Mouse (Mus musculus) heart, embryonic 15.5 days (tissue): Measurements from ENCODE around the gene 4921517D22Rik. TPM values are rescaled to one million over a fixed set of nuclear protein-coding genes. Genes with fewer than 3 reads are reported as not detected.
A peak's percentile ranks its signal among the peaks of the same experiment; 100 is the strongest.
"Not testable (repeated sequence)": the region's sequence is repeated elsewhere in the genome, so short reads cannot be mapped to it uniquely, and the experiment has no call there.

ENCODE experiments used
- ATAC-seq: fragments of 200-750 bp; cut with Nextera tagmentation; replicated peaks from 2 replicates; pipeline ENCODE4 v1.8.0; 2017; ENCODE audit warnings: low read depth, moderate TSS enrichment; ENCODE audit not compliant: insufficient number of reproducible peaks, insufficient read depth, low FRiP score
- H3K27ac ChIP-seq: fragments of 300-500 bp; sonication (generic); 2 replicates; pipeline ENCODE4 v1.5.1; 2015; ENCODE audit warnings: mild to moderate bottlenecking, inconsistent platforms
- H3K27me3 ChIP-seq: fragments of 300-500 bp; sonication (generic); 2 replicates; pipeline ENCODE4 v1.6.1; 2015; ENCODE audit warnings: inconsistent platforms
- H3K36me3 ChIP-seq: fragments of 300-500 bp; sonication (generic); 2 replicates; pipeline ENCODE4 v1.6.1; 2015; ENCODE audit warnings: mild to moderate bottlenecking, inconsistent platforms
- H3K4me1 ChIP-seq: fragments of 300-500 bp; sonication (generic); replicated peaks from 2 replicates; pipeline ENCODE4 v1.6.1; 2015; ENCODE audit warnings: inconsistent platforms
- H3K4me2 ChIP-seq: fragments of 300-500 bp; sonication (generic); 2 replicates; pipeline ENCODE4 v1.6.1; 2015; ENCODE audit warnings: inconsistent platforms, mild to moderate bottlenecking, moderate library complexity
- H3K4me3 ChIP-seq: fragments of 300-500 bp; sonication (generic); 2 replicates; pipeline ENCODE4 v1.5.1; 2015; ENCODE audit warnings: mild to moderate bottlenecking, inconsistent platforms
- H3K9ac ChIP-seq: fragments of 300-500 bp; sonication (generic); 2 replicates; pipeline ENCODE4 v1.6.1; 2015; ENCODE audit warnings: mild to moderate bottlenecking, inconsistent platforms
- H3K9me3 ChIP-seq: fragments of 300-500 bp; sonication (generic); replicated peaks from 2 replicates; pipeline ENCODE4 v1.6.1; 2016; ENCODE audit warnings: inconsistent platforms
- WGBS: fragments of 180-500 bp; shearing (Covaris S2); methylation state at CpG from one replicate; pipeline ENCODE4 v1.1.7; 2015; ENCODE audit warnings: mixed read lengths; 5-methylcytosine and 5-hydroxymethylcytosine counted together
- polyA plus RNA-seq: library from polyadenylated mRNA; unstranded; fragments of >200 nt; fragmentation: Nextera tagmentation; extraction: Ambion mirVana; gene quantifications from 2 replicates; pipeline ENCODE4 v1.2.1, GENCODE M21; 2015

Gene 4921517D22Rik
- not detected in 2 replicates for polyA plus RNA-seq

DNA sequence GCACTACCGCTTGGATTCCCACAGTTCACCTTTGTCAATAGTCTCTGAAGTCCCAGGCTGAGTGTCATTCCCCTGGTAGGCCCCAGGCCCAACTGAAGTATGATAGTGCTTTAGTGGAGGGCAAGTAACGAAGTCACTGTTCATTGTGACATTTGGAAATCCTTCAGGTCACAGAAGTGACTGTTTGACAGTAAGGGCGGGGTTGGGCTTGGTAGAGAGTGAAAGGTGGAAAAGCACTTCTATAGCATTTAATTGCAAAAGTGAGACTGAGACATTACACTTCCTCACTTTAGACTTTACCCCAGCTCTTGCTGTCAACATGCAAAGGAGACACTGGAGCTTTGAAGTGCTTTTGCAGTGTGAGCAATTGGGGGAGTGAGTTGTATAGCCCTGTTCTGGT lies at the start of gene 4921517D22Rik:
TSS of gene 4921517D22Rik (minus strand) at position 101 of the 400 bp plus-strand sequence.
- WGBS, result 76% methylated on average over 3 of the region's 3 CpGs
- no peak for ATAC-seq
- H3K36me3 ChIP-seq, result no peaks in the 10 kb centered on the region
- H3K4me2 ChIP-seq, result no peak within 1 kb of the TSS
- H3K9me3 ChIP-seq, result no peaks in the 10 kb centered on the region
- H3K27ac ChIP-seq, result no peak within 1 kb of the TSS
- no peak within 1 kb of the TSS for H3K9ac ChIP-seq
- H3K4me1 ChIP-seq, result peaks cover 5% of the 10 kb centered on the region; the same call in 1 of the 2 replicates
- H3K4me3 ChIP-seq, result no peak within 1 kb of the TSS
- H3K27me3 ChIP-seq, result no peaks in the 10 kb centered on the region

DNA sequence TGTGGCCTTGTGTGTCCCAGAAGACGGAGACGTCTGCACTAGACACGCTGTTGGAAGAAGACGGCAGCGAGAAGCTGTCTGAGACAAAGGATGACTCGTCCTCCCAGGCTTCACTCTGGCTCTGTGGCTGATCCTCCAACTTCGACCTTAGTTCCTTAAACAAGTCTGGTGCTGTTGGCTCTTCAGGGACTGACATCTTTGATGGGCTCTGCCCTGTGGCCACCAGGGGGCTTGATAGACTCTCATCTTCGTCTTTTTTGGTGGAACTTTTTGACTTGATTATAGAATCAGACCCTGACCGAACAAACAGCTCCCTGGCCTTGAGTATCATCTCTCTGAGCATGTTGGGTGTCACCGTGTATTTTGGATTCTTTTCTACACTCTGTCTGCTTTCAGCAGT lies 47.8 kb upstream of the 4921517D22Rik start:
- no peak overlapping the region for H3K27ac ChIP-seq
- peaks cover 5% of the 10 kb centered on the region; the same call in 1 of the 2 replicates for H3K4me1 ChIP-seq
- no peaks in the 10 kb centered on the region for H3K36me3 ChIP-seq
- H3K4me2 ChIP-seq, result no peak overlapping the region
- ATAC-seq, result no peak
- H3K9me3 ChIP-seq, result no peaks in the 10 kb centered on the region
- H3K4me3 ChIP-seq, result no peak overlapping the region
- H3K9ac ChIP-seq, result no peak overlapping the region
- H3K27me3 ChIP-seq, result 0 out of 2 replicates have a peak, but pooled peaks cover 2% of the 10 kb centered on the region
- WGBS, result 56% methylated on average over 10 of the region's 10 CpGs

DNA sequence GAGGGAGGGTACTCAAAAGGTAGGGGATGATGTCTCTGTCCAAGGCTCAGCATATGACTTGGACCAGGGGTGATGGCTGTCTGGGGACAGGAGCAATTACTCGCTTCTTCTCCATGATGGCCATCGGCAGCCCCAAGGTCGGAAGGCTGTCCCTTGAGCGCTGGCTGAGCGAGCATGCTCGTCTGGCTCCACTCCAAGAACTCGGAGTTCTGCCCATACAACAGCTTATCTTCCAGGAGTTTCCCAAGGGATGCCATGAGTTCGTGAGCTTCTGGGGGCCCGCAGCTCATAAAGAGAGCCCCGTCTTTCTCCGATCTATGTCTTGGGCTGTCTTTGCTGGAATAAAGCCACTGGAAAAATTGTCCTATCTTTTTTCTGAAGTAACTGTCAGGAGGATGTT lies 47.2 kb upstream of the 4921517D22Rik start:
- 50% methylated on average over 11 of the region's 11 CpGs for WGBS
- H3K9me3 ChIP-seq, result no peaks in the 10 kb centered on the region

GRCm38 (mm10) chr13:59739397-59739796 lies 45.5 kb upstream of the 4921517D22Rik start:
- ATAC-seq, result no peak
- Histone ChIP-seq H3K9me3 (no peaks in the 10 kb centered on the region), H3K36me3 (no peaks in the 10 kb centered on the region), H3K27me3 (0 out of 2 replicates have a peak, but pooled peaks cover 2% of the 10 kb centered on the region), H3K9ac (no peak overlapping the region), H3K4me2 (no peak overlapping the region), H3K27ac (no peak overlapping the region), H3K4me3 (no peak overlapping the region), H3K4me1 (peaks cover 5% of the 10 kb centered on the region; the same call in 1 of the 2 replicates)
- 82% methylated on average over 4 of the region's 4 CpGs for WGBS

More for the DNA sequence above, 47.2 kb upstream of the 4921517D22Rik start:
- Histone ChIP-seq H3K9ac (no peak overlapping the region), H3K4me2 (no peak overlapping the region), H3K36me3 (no peaks in the 10 kb centered on the region), H3K27me3 (0 out of 2 replicates have a peak, but pooled peaks cover 2% of the 10 kb centered on the region), H3K4me1 (peaks cover 5% of the 10 kb centered on the region; the same call in 1 of the 2 replicates), H3K4me3 (no peak overlapping the region), H3K27ac (no peak overlapping the region)
- ATAC-seq, result no peak

- no peak overlapping the region for H3K4me2 ChIP-seq
- ATAC-seq, result no peak
- no peak overlapping the region for H3K9ac ChIP-seq
- H3K4me1 ChIP-seq, result peaks cover 5% of the 10 kb centered on the region; the same call in 1 of the 2 replicates
- no peaks in the 10 kb centered on the region for H3K27me3 ChIP-seq
- no peaks in the 10 kb centered on the region for H3K9me3 ChIP-seq
- H3K4me3 ChIP-seq, result no peak overlapping the region
- WGBS, result 83% methylated on average over 2 of the region's 2 CpGs
- H3K27ac ChIP-seq, result no peak overlapping the region
- no peaks in the 10 kb centered on the region for H3K36me3 ChIP-seq
Measured at GRCm38 (mm10) chr13:59738455-59738854, 44.5 kb upstream of the 4921517D22Rik start.

GRCm38 (mm10) chr13:59735190-59735589 lies 41.3 kb upstream of the 4921517D22Rik start:
- H3K27ac ChIP-seq, result no peak overlapping the region
- no peak overlapping the region for H3K9ac ChIP-seq
- ATAC-seq, result no peak
- no peaks in the 10 kb centered on the region for H3K36me3 ChIP-seq
- H3K4me1 ChIP-seq, result no peaks in the 10 kb centered on the region
- WGBS, result 22% methylated on average over 3 of the region's 3 CpGs
- H3K9me3 ChIP-seq, result no peaks in the 10 kb centered on the region
- no peak overlapping the region for H3K4me3 ChIP-seq
- H3K27me3 ChIP-seq, result peaks cover 3% of the 10 kb centered on the region; the same call in 1 of the 2 replicates
- no peak overlapping the region for H3K4me2 ChIP-seq

GRCm38 (mm10) chr13:59734347-59734746 lies 40.4 kb upstream of the 4921517D22Rik start:
- H3K9ac ChIP-seq, ATAC-seq, H3K27ac ChIP-seq, H3K4me1 ChIP-seq, H3K36me3 ChIP-seq, H3K4me3 ChIP-seq, H3K9me3 ChIP-seq, H3K4me2 ChIP-seq, H3K27me3 ChIP-seq: not testable (repeated sequence)
- 30% methylated on average over 6 of the region's 6 CpGs for WGBS

GRCm38 (mm10) chr13:59733936-59734335 lies 40.0 kb upstream of the 4921517D22Rik start:
- WGBS, result 77% methylated on average over 4 of the region's 4 CpGs
- Histone ChIP-seq H3K27ac (no peak overlapping the region), H3K4me2 (no peak overlapping the region), H3K4me1 (no peaks in the 10 kb centered on the region), H3K9ac (no peak overlapping the region), H3K4me3 (no peak overlapping the region), H3K27me3 (peaks cover 9% of the 10 kb centered on the region; the same call in 1 of the 2 replicates), H3K9me3 (no peaks in the 10 kb centered on the region), H3K36me3 (no peaks in the 10 kb centered on the region)
- no peak for ATAC-seq

- Histone ChIP-seq H3K27me3 (peaks cover 13% of the 10 kb centered on the region), H3K9me3 (no peaks in the 10 kb centered on the region), H3K9ac (no peak within 1 kb of the TSS), H3K4me3 (no peak within 1 kb of the TSS), H3K36me3 (no peaks in the 10 kb centered on the region), H3K27ac (no peak within 1 kb of the TSS), H3K4me1 (peaks cover 4% of the 10 kb centered on the region; the same call in 1 of the 2 replicates), H3K4me2 (no peak within 1 kb of the TSS)
- no peak for ATAC-seq
- WGBS, result 37% methylated on average over 7 of the region's 7 CpGs
Measured at GRCm38 (mm10) chr13:59731652-59732051, 37.7 kb upstream of the 4921517D22Rik start, which contains the start of gene Spata31d1d. Spata31d1d (minus strand) TSS chr13:59731752.

- H3K36me3 ChIP-seq, result no peaks in the 10 kb centered on the region
- H3K4me3 ChIP-seq, result no peak overlapping the region
- WGBS, result 20% methylated on average over 7 of the region's 7 CpGs
- ATAC-seq, result peak; percentile 81
- no peak overlapping the region for H3K4me2 ChIP-seq
- no peaks in the 10 kb centered on the region for H3K9me3 ChIP-seq
- peaks cover 9% of the 10 kb centered on the region; the same call in 1 of the 2 replicates for H3K4me1 ChIP-seq
- H3K27me3 ChIP-seq, result peaks cover 13% of the 10 kb centered on the region
- no peak overlapping the region for H3K9ac ChIP-seq
- no peak overlapping the region for H3K27ac ChIP-seq
Measured at GRCm38 (mm10) chr13:59728378-59729093, 34.6 kb upstream of the 4921517D22Rik start.

DNA sequence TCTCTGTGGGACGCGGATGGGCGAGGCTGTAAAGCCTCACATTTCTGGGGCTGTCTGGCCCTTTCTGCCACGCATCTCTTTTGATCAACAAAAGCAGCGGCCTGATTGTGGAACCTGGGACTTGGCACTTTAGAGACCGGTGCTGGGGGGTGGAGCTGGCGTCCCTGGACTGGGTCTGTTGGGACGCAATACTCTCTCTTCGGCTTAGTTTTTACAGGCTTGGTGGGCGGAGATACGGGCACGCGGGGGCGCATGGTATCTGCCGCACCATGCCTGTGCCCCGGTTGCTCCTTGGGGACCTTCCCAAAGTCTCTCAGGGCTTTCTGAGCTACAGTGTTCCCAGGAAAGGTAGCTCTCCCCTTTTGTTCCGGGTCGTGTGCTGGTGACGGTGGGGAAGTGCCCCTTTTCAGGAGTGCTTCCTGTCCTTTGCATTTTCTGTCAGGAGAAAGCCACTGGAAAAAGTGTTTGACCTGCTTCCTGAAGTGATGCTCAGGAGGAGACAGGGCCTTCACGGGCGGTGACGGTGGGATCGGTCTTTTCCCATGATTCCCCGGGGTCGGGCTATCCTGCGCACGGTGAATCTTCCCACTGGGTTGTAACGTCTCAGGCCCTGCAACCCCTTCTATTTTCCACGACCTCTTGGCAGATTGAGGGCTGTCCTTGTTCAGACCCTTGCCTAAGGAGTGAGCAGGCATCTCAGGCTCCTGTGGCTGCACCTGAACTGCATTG lies 32.4 kb upstream of the 4921517D22Rik start:
- peak overlapping the region; percentile 23; the same call in 1 of the 2 replicates for H3K9ac ChIP-seq
- H3K4me3 ChIP-seq, result peak overlapping the region; percentile 26
- peaks cover 9% of the 10 kb centered on the region; the same call in 1 of the 2 replicates for H3K4me1 ChIP-seq
- peaks cover 13% of the 10 kb centered on the region for H3K27me3 ChIP-seq
- H3K9me3 ChIP-seq, result no peaks in the 10 kb centered on the region
- H3K36me3 ChIP-seq, result no peaks in the 10 kb centered on the region
- peak overlapping the region; percentile 53 for H3K4me2 ChIP-seq
- 24% methylated on average over 29 of the region's 29 CpGs for WGBS
- no peak for ATAC-seq
- no peak overlapping the region for H3K27ac ChIP-seq
